Mouse (Mus musculus): ENCODE results near the gene Akain1. TPM values are rescaled to one million over a fixed set of nuclear protein-coding genes. Genes with fewer than 3 reads are reported as not detected.

Gene Akain1
- 0.06 TPM in 1 of 2 replicates, not detected in the other for polyA plus RNA-seq (2012; rRNA removed)

GRCm38 (mm10) chr17:69438990-69439491, at the start of gene Akain1:
Gene Akain1, plus strand, starts transcription at chr17:69439326.

Other genes starting within 250 kb of the Akain1 start
- gene Zbtb14, start 56.3 kb upstream of the Akain1 start, polyA plus RNA-seq (2012; rRNA removed), result 3.8 and 4.1 TPM in 2 replicates